7 mouse cellular contexts compared by ENCODE assay signal in genomic region chr5:105053471-105054169, GRCm38 (mm10).
DNase-seq lines count a peak whose midpoint lies in the region; ATAC-seq and TF ChIP-seq lines count a peak whose summit lies in the region.
"Not testable (repeated sequence)": the region's sequence is repeated elsewhere in the genome, so short reads cannot be mapped to it uniquely, and the experiment has no call there.

No protein-coding gene starts in this region.

- not testable (repeated sequence) for H3K4me2 ChIP-seq in heart, embryonic 16.5 days (ENCODE audit: low read depth, low read length); liver, embryonic 16.5 days (ENCODE audit: low read depth, low read length)

- TF ChIP-seq CTCF in bone marrow macrophage, adult 2 months (IDR thresholded peaks at IDR 0.05; ENCODE audit: low read depth, low read length); small intestine, adult 2 months (IDR thresholded peaks at IDR 0.05; ENCODE audit: extremely low read depth, insufficient read length, insufficient replicate concordance, low read depth, low read length): not testable (repeated sequence)

- H3K27ac ChIP-seq in bone marrow macrophage, adult 2 months (ENCODE audit: insufficient read depth, low read depth, low read length); heart, embryonic 16.5 days (ENCODE audit: low read length); liver, embryonic 16.5 days (ENCODE audit: low read length): not testable (repeated sequence)
- peak overlapping the region; percentile 63 for H3K27ac ChIP-seq in small intestine, adult 2 months (ENCODE audit: insufficient read depth, low read depth, low read length)

- peak overlapping the region; percentile 19 for H3K4me3 ChIP-seq in bone marrow macrophage, adult 2 months (ENCODE audit: insufficient read depth, low read length)
- not testable (repeated sequence) for H3K4me3 ChIP-seq in heart, embryonic 16.5 days (ENCODE audit: low read length); liver, embryonic 16.5 days (ENCODE audit: low read depth, low read length)
- H3K4me3 ChIP-seq in small intestine, adult 2 months (ENCODE audit: low read depth, low read length): peak overlapping the region; percentile 58

- H3K9ac ChIP-seq in heart, embryonic 16.5 days (ENCODE audit: low read length); liver, embryonic 16.5 days (ENCODE audit: low read depth, low read length): not testable (repeated sequence)

- 74% methylated on average over 1 of the region's 1 CpGs for WGBS in heart, embryonic 16.5 days
- WGBS in liver, embryonic 16.5 days (ENCODE audit: insufficient replicate concordance): 40% methylated on average over 1 of the region's 1 CpGs
- whole genome bisulfite sequencing in small intestine, adult 2 months: 56% methylated on average over 1 of the region's 1 CpGs

- peak; percentile 75 for DNase-seq in CD4-positive, CD25-positive, alpha-beta regulatory T cell, adult 2 months (ENCODE audit: low read depth, low spot score)
- peak; percentile 7 to 20 for DNase-seq in lung, postnatal 4 days
- DNase-seq in thymus, postnatal 14 days: peak; percentile 40

- TF ChIP-seq POLR2A in bone marrow macrophage, adult 2 months (IDR thresholded peaks at IDR 0.05; ENCODE audit: borderline replicate concordance, low read depth, low read length); small intestine, adult 2 months (IDR thresholded peaks at IDR 0.05; ENCODE audit: low read depth, low read length): not testable (repeated sequence)

- ATAC-seq in heart, embryonic 16.5 days (replicated peaks; ENCODE audit: extremely low read depth, insufficient read depth, low FRiP score): peak; percentile 63
- peak; percentile 27; the same call in 1 of the 2 replicates for ATAC-seq in liver, embryonic 16.5 days (ENCODE audit: low read depth)

- H3K9me3 ChIP-seq in heart, embryonic 16.5 days (replicated peaks; ENCODE audit: control insufficient read depth, low read length); liver, embryonic 16.5 days (replicated peaks; ENCODE audit: control insufficient read depth, low read length): not testable (repeated sequence)

- H3K4me1 ChIP-seq in bone marrow macrophage, adult 2 months (ENCODE audit: control insufficient read depth, insufficient read depth, low read length): peaks cover 17% of the 10 kb centered on the region
- not testable (repeated sequence) for H3K4me1 ChIP-seq in heart, embryonic 16.5 days (ENCODE audit: control insufficient read depth, insufficient read depth, low read length); liver, embryonic 16.5 days (ENCODE audit: control insufficient read depth, low read depth, low read length); small intestine, adult 2 months (ENCODE audit: control insufficient read depth, insufficient read depth, insufficient read length, low read length)

- not testable (repeated sequence) for H3K36me3 ChIP-seq in heart, embryonic 16.5 days (ENCODE audit: control insufficient read depth, insufficient read depth); liver, embryonic 16.5 days (ENCODE audit: control insufficient read depth, insufficient read depth); small intestine, adult 2 months (ENCODE audit: control insufficient read depth, insufficient read depth, low read length)

- not testable (repeated sequence) for H3K27me3 ChIP-seq in heart, embryonic 16.5 days (ENCODE audit: control insufficient read depth, insufficient read depth, low read length); liver, embryonic 16.5 days (ENCODE audit: control insufficient read depth, insufficient read depth, low read depth, low read length); small intestine, adult 2 months (ENCODE audit: control insufficient read depth, insufficient read depth, low read length)

Comparison
In these comparisons a context has a peak if more than half of its experiments do, and no peak if none do; other contexts are left out.
1. DNase-seq: peak in every context shown above with its lines; median percentile 75 in CD4-positive, CD25-positive, alpha-beta regulatory T cell, adult 2 months; 40 in thymus, postnatal 14 days; 14 in lung, postnatal 4 days.